Mouse (Mus musculus) lung, adult 2 months (tissue): Measurements from ENCODE around the gene 5730596B20Rik. TPM values are rescaled to one million over a fixed set of nuclear protein-coding genes. Genes with fewer than 3 reads are reported as not detected.

Experiments used
- DNase-seq: peaks from one replicate; pipeline ENCODE4 v3.0.0; 2022
- H3K4me1 ChIP-seq: fragments of 200-500 bp; 2 replicates; pipeline ENCODE4 v1.6.1; 2011; ENCODE audit warnings: low read length; ENCODE audit not compliant: control insufficient read depth, insufficient read depth
- H3K4me3 ChIP-seq: fragments of 200-500 bp; replicated peaks from 2 replicates; pipeline ENCODE3; 2011; ENCODE audit warnings: low read depth, mild to moderate bottlenecking, control low read depth, low read length; ENCODE audit errors: extremely low read depth
- CTCF ChIP-seq: fragments of 200-500 bp; IDR thresholded peaks from 2 replicates; pipeline ENCODE4 v1.5.1; 2011; ENCODE audit warnings: mild to moderate bottlenecking, low read length, control low read depth; ENCODE audit not compliant: insufficient read depth
- POLR2A ChIP-seq: fragments of 200-500 bp; IDR thresholded peaks from 2 replicates; pipeline ENCODE4 v1.6.1; 2011; ENCODE audit warnings: low read depth, mild to moderate bottlenecking, control low read depth, low read length, borderline replicate concordance; ENCODE audit errors: extremely low read depth
- WGBS: fragments of 180-500 bp; shearing (Covaris S2); methylation state at CpG from one replicate; pipeline ENCODE4 v1.1.7; 2018; 5-methylcytosine and 5-hydroxymethylcytosine counted together
- polyA plus RNA-seq: library from polyadenylated mRNA; depleted of rRNA; stranded (reverse); fragments of >200 nt; gene quantifications from 2 replicates; pipeline ENCODE4 v1.2.3, GENCODE M21; 2012

5730596B20Rik gene
- polyA plus RNA-seq, 1 experiment: 0.26 TPM

DNA sequence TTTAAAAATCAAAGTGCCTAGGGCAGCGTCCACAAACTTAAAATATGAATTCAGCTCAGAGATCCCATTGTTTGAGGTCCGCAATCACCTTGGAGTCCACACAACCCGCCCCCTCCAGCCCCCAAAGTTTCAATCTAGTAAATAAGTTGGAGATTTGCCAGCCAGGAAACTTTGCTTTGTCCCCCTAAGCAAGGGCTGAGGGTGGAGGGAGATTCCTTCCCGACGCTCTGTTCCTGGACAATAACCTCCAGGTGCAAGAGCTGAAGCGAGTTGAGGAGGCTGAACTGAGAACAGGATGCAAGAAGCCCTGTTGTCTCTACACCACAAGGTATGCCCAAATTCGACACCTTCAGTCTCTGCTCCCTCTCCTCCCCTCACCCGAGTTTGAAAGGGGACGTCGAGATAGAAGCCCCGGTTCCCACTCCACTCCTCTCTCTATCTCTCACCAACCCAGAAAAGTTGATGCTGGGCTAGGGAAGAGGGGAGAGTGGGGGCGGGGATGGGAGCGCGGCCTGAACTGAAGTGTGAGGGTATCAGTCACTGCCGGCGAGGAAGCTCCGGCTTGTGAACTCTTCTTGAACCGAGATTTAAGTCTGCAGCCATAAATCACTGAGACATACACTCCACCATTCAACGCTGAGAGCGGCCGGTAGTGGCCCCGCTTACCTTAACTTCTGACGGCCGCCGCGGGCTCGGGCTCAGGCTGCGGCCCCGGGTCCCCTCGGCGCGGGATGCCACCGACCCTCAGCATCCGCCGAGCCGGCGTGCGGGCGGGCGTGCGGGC, 2.1 kb upstream of the 5730596B20Rik start:
- peaks cover 4% of the 10 kb centered on the region; the same call in 1 of the 2 replicates for H3K4me1 ChIP-seq
- 5% methylated on average over 41 of the region's 41 CpGs for WGBS
- DNase-seq: no peak
- TF ChIP-seq POLR2A (no peak), CTCF (no peak)
- peak overlapping the region; percentile 44 for H3K4me3 ChIP-seq

GRCm38 (mm10) chr6:52175864-52176263, 1.4 kb upstream of the 5730596B20Rik start:
- Histone ChIP-seq H3K4me1 (peaks cover 4% of the 10 kb centered on the region; the same call in 1 of the 2 replicates), H3K4me3 (peak overlapping the region; percentile 44)
- no peak for TF ChIP-seq POLR2A
- no peak for TF ChIP-seq CTCF
- 11% methylated on average over 30 of the region's 35 CpGs for WGBS
- DNase-seq: no peak

GRCm38 (mm10) chr6:52176391-52176790, 907 bp upstream of the 5730596B20Rik start:
- WGBS: 14% methylated on average over 6 of the region's 6 CpGs
- TF ChIP-seq POLR2A: no peak
- no peak for TF ChIP-seq CTCF
- peaks cover 4% of the 10 kb centered on the region; the same call in 1 of the 2 replicates for H3K4me1 ChIP-seq
- peak overlapping the region; percentile 60 for H3K4me3 ChIP-seq
- no peak for DNase-seq

- Histone ChIP-seq H3K4me1 (peaks cover 2% of the 10 kb centered on the region; the same call in 1 of the 2 replicates), H3K4me3 (peak overlapping the region; percentile 58)
- TF ChIP-seq POLR2A: no peak
- no peak for TF ChIP-seq CTCF
- 23% methylated on average over 9 of the region's 9 CpGs for WGBS
- DNase-seq: peak; percentile 13
These were observed 508 bp downstream of the 5730596B20Rik start for GRCm38 (mm10) chr6:52177806-52178205.

GRCm38 (mm10) chr6:52178918-52179665, 1.8 kb downstream of the 5730596B20Rik start:
- peak overlapping the region; percentile 63 for H3K4me3 ChIP-seq
- DNase-seq: peak; percentile 25
- WGBS: 21% methylated on average over 4 of the region's 4 CpGs
- TF ChIP-seq POLR2A (no peak), CTCF (no peak)
- peaks cover 2% of the 10 kb centered on the region; the same call in 1 of the 2 replicates for H3K4me1 ChIP-seq

- Histone ChIP-seq H3K4me3 (peak overlapping the region; percentile 63), H3K4me1 (peaks cover 2% of the 10 kb centered on the region; the same call in 1 of the 2 replicates)
- TF ChIP-seq CTCF (no peak), POLR2A (no peak)
- WGBS: 20% methylated on average over 10 of the region's 10 CpGs
- DNase-seq: peak; percentile 10
These were observed 2.4 kb downstream of the 5730596B20Rik start for GRCm38 (mm10) chr6:52179690-52180089.

DNA sequence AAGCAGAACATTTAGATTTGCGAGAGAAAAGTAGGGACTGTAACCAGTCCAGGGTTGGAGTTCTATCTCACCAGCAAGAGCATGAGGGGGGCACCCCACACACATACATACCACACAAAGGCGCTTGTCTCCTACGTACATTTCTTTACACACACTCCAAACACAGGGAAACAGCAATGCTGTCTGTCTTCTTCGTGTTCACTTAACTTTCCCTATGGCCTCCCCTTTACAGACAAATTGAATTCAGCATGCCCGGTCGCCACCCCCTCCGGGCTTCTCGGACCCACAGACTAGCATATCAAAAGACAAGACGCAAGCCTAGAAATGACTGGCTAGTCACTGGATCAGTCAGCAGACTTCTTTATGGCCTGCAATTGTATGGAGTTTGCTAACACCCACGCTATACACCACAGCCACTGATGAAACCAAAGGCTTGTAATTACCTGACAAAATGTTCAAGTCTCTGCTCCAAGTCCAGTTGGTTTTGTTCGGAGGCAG, 3.0 kb downstream of the 5730596B20Rik start:
- no peak for DNase-seq
- TF ChIP-seq CTCF (no peak), POLR2A (no peak)
- 32% methylated on average over 11 of the region's 11 CpGs for WGBS
- Histone ChIP-seq H3K4me1 (peaks cover 2% of the 10 kb centered on the region; the same call in 1 of the 2 replicates), H3K4me3 (peak overlapping the region; percentile 63)

GRCm38 (mm10) chr6:52180726-52181125, 3.4 kb downstream of the 5730596B20Rik start:
- no peak for TF ChIP-seq POLR2A
- TF ChIP-seq CTCF: no peak
- H3K4me1 ChIP-seq: peaks cover 2% of the 10 kb centered on the region; the same call in 1 of the 2 replicates
- H3K4me3 ChIP-seq: no peak overlapping the region
- DNase-seq: no peak
- WGBS: 35% methylated on average over 3 of the region's 3 CpGs

DNA sequence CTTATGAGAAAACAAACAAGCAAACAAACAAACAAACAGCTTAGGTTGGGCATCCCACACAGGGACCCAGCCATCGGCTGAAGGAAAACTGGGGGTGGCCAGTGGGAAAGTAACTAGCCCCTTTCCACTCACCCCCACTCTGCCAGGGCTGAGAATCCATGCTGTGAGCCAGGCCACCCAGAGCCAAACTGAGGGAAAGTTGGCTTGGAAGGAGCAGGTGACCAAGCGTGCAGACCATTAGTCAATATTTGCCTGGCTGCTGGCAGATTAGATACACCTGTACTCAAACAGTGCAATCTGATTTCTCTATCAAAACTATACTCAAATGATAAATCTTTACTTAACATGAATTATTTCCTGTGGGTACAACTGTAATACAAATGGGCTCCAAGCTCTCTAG, 4.7 kb downstream of the 5730596B20Rik start:
- TF ChIP-seq CTCF: no peak
- TF ChIP-seq POLR2A: no peak
- 57% methylated on average over 2 of the region's 2 CpGs for WGBS
- Histone ChIP-seq H3K4me1 (no peaks in the 10 kb centered on the region), H3K4me3 (no peak overlapping the region)
- no peak for DNase-seq
